Mouse (Mus musculus) kidney, adult 2 months (tissue): Measurements from ENCODE around the gene Fxr2.

Experiments used
- CTCF ChIP-seq: fragments of 200-500 bp; conservative IDR thresholded peaks from 2 replicates; pipeline ENCODE4 v1.5.1; 2011; ENCODE audit warnings: low read depth, mild to moderate bottlenecking, control low read depth, low read length, moderate library complexity, mixed read lengths; ENCODE audit not compliant: insufficient read depth, insufficient read length
- POLR2A ChIP-seq: fragments of 200-500 bp; IDR thresholded peaks from one replicate; pipeline ENCODE4 v1.6.1; 2011; ENCODE audit warnings: low read depth, low read length, control low read depth

DNA sequence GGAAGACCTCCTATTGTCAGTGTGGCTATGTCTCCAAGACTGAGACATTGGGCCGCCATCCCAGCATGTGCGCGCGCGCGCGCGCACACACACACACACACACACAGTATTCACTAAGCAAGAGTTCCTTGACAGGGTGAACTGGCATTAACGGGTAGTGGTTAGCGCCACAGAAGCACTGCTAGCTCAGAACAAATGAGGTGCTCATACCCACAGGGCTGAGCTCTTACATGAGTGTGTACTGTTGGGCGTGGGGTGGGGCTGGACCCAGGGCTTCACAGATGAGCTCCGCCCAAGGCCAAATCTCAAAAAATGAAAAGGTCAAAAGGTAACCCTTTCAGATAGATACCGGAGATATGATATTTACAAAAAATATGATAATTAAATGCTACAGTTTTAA, 47.9 kb upstream of the Fxr2 start:
- no peak for TF ChIP-seq POLR2A
- no peak for TF ChIP-seq CTCF
